ENCODE assay signal across 18 mouse cellular contexts in genomic region chr9:70130786-70131185, GRCm38 (mm10). TPM values are rescaled to one million over a fixed set of nuclear protein-coding genes. Genes with fewer than 3 reads are reported as not detected.
DNase-seq lines count a peak whose midpoint lies in the region.
"Had no signal": no experiment of that assay in that cellular context is flagged by ENCODE, and none has a peak within 500 bp of the region (broad histone marks: within the 10 kb centered on the region; RNA-seq: fewer than 3 reads in every experiment).

No protein-coding gene starts in this region.

- peak; percentile 38 for DNase-seq in ES-CJ7 (ENCODE audit: low read depth, low spot score)
- DNase-seq in NIH3T3 (ENCODE audit: low read depth) = peak; percentile 3
- peak; percentile 55 for DNase-seq in ZHBTc4 (ENCODE audit: low read depth, low spot score)
- no peak for DNase-seq in thymus, postnatal 4 days
- DNase-seq in heart, adult 18-20 months = no peak
- DNase-seq: adrenal gland, adult 2 months; adrenal gland, postnatal 10 days; adrenal gland, postnatal 25 days; cerebellum, adult 11 months; cerebellum, adult 18-20 months; cerebellum, adult 8-10 months; cerebellum, adult 9-11 months; cerebellum, postnatal 14 days; cerebellum, postnatal 36 days; embryo, embryonic 11 days; forebrain, postnatal 0 days had no signal

RNA-seq across cellular contexts. Expression of gene Fam81a, which starts 11.6 kb away (rescaled TPM):
- 10 to 100 TPM; 32.8 to 34.6 TPM for total RNA-seq in heart, adult 18-20 months (2021)
- total RNA-seq: common myeloid progenitor, adult 5-6 weeks; G1E had no signal

Comparison
In these comparisons a context has a peak if more than half of its experiments do, and no peak if none do; other contexts are left out.
1. DNase-seq: peak in ES-CJ7 (single experiment), NIH3T3 (single experiment) and ZHBTc4 (single experiment); none in thymus, postnatal 4 days (single experiment) and heart, adult 18-20 months (0 of 2).